Mouse (Mus musculus) lung, adult 18-20 months (tissue): ENCODE measurements around the gene Olfml3.
A peak's percentile ranks its signal among the peaks of the same experiment; 100 is the strongest.

Source experiments
- DNase-seq, 2 experiments: peaks; one replicate each; pipeline ENCODE4 v3.0.0; 2022; ENCODE audit warnings: mixed read lengths in 2 of 2

Olfml3 gene

DNA sequence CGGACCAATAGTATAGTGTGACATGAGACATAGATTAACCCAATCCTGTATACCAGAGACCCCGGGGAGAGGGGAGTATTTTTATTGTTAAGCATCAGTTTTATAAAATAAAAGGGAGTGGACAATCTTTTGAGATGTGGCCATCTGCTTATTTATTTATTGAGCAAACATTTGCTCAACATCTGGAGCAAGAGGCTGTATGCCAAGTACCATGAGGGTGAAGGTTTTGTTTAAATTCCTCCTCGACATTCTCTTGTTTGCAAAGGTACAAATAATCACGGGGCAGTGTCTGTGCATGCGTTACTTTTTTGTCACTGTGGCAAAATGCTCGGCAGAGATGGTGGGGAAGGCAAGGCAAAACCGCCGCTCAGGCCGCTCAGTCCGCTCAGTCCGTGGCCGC is 32.4 kb downstream of the Olfml3 start:
- DNase-seq = no peak

DNA sequence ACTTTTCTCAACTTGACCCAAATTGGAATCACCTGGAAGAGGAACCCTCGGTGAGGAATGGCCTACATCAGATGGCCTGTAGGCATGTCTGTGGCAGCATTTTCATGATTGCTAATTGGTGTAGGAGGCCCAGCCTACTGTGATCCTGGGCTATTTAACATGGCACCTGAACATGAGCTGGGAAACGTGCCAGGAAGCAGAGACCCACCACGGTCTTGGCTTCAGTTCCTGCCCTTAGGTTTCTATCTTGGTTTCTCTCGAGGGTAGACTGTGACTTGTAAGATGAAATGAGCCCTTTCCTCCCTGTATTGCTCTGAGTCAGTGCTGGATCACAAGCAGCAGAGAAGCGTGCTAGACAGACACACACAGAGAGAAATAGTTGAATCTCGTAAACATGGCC is 33.1 kb downstream of the Olfml3 start:
- no peak for DNase-seq

DNA sequence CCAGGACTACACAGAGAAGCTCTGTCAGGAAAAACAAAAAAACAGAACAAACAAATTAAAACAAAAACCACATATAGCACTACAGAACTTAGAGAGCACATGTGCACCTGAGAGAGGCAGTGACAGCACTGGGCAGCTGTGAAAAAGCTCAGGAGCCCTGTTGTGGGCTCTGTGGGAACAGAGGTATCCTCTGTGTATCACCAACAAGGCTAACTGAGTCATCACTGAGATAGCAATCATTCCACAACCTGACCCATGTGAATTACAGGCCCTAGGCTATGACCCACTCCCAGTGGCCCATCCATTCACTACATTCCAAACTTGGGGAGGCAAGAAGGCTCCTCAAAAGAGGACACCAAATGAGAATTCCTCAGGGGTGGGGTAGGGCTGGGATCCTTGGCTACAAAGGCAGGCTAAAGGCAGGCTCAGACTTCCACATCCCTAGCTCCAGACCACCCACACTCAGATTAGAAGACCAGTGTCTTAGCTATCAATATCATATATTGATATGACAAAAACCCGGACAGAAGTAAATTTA is 41.3 kb downstream of the Olfml3 start:
- DNase-seq = no peak

DNA sequence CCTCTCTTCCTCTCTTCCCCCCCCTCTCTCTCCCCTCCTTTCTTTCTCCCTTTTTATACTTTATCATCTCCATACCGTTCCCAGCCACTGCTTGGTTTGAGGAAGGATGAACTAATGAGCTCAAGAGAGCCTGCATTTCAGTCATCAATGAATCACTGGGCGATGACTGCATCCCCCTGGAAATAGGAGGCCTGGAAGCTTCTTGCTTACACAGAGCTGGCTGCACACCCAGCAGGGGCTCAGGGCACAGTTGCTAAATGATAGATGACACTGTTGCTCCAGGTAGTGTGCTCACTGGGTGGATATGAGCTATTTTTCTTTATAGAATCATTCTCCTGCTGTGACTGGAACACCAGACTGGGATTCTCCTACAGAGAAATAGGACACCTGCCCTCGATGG is 42.2 kb downstream of the Olfml3 start:
- DNase-seq = no peak

DNA sequence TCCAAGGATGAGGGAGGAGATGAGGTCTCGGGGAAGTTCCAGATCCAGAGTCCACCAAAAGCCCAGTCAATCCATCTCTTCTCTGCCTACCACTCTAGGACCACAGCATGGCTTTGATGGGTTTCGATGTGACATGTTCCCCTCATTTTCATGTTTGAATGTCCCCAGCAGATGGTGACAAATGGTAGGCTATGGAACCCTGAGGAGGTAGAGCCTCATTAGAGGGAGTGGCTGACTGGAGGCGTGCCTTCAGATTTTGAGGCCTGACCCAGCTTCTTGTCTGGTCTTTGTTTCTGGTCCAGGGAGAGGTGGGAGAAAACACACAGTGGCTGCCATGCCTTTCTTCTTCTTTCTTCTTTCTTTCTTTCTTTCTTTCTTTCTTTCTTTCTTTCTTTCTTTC is 47.3 kb downstream of the Olfml3 start:
- peak in 1 of 2 experiments; percentile 26 for DNase-seq

DNA sequence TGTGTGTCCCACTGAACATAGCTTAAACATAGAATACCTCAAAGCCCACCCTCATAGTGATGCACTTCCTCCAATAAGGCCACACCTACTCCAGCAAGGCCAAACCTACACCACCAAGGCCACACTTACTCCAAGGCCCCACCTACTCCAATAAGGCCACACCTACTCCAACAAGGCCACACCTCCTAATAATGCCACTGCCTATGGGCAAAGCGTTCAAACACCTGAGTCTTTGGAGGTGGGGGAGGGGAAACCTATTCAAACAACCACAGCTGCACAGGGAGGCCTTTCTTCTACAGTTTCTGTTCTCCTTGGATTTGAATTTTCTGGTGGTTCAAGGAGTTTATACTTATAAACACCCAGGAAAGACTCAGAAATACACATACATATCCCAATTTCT is 48.8 kb downstream of the Olfml3 start:
- DNase-seq = no peak

DNA sequence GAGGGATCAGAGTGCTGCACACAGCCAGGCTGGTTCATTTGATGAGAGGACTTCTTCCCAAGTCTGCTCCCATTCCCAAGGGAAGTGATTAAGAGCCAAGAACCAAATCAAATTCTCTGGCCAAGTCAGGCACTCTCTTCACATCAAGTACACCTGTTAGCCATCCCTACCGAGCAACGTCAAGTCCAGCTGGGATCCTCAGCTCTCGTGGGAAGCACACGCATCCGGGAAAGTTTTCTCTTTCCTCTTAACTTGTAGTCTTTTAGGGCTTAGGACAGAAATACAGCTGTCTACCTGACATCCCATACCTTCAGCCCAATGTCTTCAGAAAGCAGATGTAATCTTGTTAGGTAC is 53.9 kb downstream of the Olfml3 start:
- DNase-seq = no peak

DNA sequence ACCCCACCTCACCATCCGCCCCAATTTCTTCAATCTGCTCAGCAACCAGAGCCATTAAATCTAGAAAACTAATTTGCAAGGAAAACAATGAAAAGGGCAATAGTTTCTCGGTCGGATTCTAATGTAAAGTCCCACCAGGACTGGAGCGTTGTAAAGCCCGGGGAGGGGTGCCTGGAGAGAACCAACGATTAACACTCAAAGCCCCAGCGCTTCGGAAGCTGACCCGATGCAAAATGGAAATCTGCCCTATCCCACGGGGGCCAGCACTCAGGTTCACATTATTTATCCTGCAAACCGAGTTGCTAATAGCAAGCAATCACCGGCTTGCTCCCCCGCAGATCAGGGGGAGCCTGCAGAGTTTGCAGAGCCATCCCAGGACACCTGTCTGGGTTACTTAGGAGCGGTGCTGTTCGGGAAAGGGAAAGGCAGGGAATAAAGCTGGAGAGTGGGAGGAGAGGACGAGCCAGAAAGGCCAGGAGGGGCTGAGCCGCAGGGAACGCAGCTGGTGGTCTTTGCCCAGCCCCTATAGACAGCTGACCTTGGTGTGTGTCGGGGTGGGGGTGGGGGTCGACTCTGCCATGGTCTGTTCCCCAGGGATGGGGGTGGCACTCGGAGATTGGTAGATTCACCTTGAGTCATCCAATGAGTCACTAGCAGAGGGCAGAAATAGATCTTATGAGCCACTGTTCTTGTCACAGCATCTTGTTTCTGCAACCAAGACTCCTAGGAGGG is 54.4 kb downstream of the Olfml3 start:
- DNase-seq = no peak

DNA sequence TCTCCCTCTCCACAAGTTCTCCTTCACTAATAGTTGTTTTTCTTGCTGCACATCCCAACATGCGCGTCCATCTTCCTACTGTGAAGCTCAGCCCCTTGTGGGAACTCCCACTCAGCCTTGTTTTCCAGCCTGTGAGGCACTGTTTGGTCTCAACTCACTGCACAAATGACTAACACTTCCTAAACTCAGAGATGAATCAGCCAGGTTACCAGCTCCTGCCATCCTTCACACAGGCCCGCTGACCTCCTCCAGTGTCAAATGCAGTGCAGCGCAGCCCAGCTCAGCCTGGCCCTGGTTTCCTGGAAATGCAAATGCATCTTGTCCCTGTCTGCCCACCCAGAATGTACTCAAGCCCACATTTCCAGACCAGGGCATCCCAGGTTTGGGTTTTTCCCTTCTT is 55.3 kb downstream of the Olfml3 start:
- no peak for DNase-seq

DNA sequence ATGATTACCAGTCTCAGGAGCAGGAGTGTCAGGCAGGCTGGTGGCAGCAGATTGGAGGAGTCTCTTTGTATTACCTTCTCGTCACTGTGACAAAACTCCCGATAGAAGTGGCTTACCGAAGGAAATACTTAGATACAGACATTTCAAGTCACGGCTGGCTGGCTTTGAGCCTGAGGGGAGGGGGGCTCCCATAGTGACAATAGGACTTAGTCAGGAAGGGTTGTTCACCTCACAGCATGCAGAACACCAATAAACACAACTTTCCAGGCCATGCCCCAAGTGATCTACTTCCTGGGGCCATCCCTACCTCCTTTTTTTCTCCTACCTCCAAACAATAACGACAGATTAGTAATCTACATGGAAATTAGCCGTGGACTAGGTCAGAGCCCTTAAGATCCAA is 59.0 kb downstream of the Olfml3 start:
- no peak for DNase-seq

DNA sequence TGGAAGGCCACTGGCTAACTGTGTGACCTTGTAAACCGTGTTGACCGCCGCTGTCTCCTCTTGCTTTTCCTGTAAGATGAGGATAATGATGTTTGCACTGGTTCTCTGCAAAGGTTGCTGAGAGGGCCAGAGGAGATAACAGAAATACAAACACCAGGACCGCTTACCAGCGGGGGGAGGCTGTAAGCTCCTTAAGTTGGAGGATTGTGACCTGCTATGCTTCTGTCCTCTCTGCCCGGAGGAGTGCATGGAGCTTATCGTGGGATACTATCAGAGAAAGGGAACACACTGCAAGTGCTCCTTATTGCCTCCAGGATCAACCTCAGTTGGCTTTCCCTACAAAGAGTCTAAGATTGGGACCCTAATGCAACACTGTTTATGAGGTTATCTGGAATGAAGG is 65.1 kb downstream of the Olfml3 start:
- DNase-seq = no peak
